13 mouse cellular contexts compared by ENCODE assay signal in the genomic region with DNA sequence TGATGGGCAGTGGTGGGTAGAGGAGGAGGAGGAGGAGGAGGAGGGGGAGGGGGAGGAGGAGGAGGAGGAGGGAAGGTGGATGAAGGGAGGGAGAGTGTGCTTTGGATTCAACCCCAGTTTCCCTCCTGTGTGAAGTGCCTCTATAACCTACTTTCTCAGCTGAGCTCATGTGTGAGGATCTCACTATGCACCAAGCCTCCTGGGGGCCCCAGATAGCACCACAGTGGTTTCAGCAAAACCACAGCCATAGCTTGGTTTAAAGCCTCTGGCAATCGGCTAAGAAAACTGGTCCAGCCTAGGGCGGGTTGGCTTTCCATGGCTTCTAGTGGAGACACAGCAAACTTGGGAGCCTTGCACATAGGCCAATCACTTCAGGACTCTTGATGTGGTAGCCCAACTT.
"Had no signal": no experiment of that assay in that cellular context is flagged by ENCODE, and none has a peak within 500 bp of the region (broad histone marks: within the 10 kb centered on the region; RNA-seq: fewer than 3 reads in every experiment).

No protein-coding gene starts in this region.

- DNase-seq: kidney, adult 2 months; kidney, postnatal 10 days; kidney, postnatal 36 days; layer of hippocampus, postnatal 36 days; liver, embryonic 13.5 days; lung, adult 2 months; lung, postnatal 14 days; lung, postnatal 4 days; midbrain, embryonic 14.5 days; right cerebral cortex, adult 18-20 months; right cerebral cortex, postnatal 14 days; spleen, adult 18-20 months; thymus, postnatal 36 days had no signal
